Mouse (Mus musculus): ENCODE measurements around the gene Crlf1. TPM values are rescaled to one million over a fixed set of nuclear protein-coding genes. Genes with fewer than 3 reads are reported as not detected.

Gene Crlf1
- polyA plus RNA-seq, 1 experiment from 2014 or later, result 5.8 TPM

- no peaks in the 10 kb centered on the region for H3K9me3 ChIP-seq (ENCODE audit: control insufficient read depth, low read length)
- TF ChIP-seq CTCF (IDR thresholded peaks at IDR 0.05; ENCODE audit: low read depth), result peak; percentile 85
- peak; percentile 86 for TF ChIP-seq EP300 (optimal IDR thresholded peaks at IDR 0.05)
- no peaks in the 10 kb centered on the region for H3K36me3 ChIP-seq (ENCODE audit: control insufficient read depth, insufficient read depth, low read length)
- H3K27ac ChIP-seq (replicated peaks), result peak overlapping the region; percentile 92
- peak overlapping the region; percentile 77 for H3K4me3 ChIP-seq (ENCODE audit: low read depth, low read length)
- peak overlapping the region; percentile 85 for H3K4me2 ChIP-seq (replicated peaks; ENCODE audit: low read depth)
- DNase-seq (ENCODE audit: low spot score) (peak; percentile 95), ATAC-seq (ENCODE audit: low FRiP score, low TSS enrichment) (peak; percentile 90)
- under 1% methylated on average over 50 of the region's 51 CpGs for WGBS
- peak overlapping the region; percentile 81 for H3K9ac ChIP-seq (ENCODE audit: low read length)
- no peaks in the 10 kb centered on the region for H3K27me3 ChIP-seq (ENCODE audit: control insufficient read depth, insufficient read depth, low read length)
- H3K4me1 ChIP-seq (replicated peaks; ENCODE audit: control insufficient read depth, insufficient read depth), result no peaks in the 10 kb centered on the region; the same call in 1 of the 2 replicates
These were observed 29.8 kb downstream of the Crlf1 start for GRCm38 (mm10) chr8:70522592-70523403.

GRCm38 (mm10) chr8:70527111-70527511 lies 34.2 kb downstream of the Crlf1 start:
- WGBS, result under 1% methylated on average over 8 of the region's 8 CpGs
- H3K4me2 ChIP-seq (replicated peaks; ENCODE audit: low read depth), result peak overlapping the region; percentile 76
- ATAC-seq (ENCODE audit: low FRiP score, low TSS enrichment) (0 out of 2 replicates have a peak, but pooled peaks have one; percentile 24), DNase-seq (ENCODE audit: low spot score) (no peak)
- no peaks in the 10 kb centered on the region for H3K9me3 ChIP-seq (ENCODE audit: control insufficient read depth, low read length)
- peaks cover 9% of the 10 kb centered on the region for H3K36me3 ChIP-seq (ENCODE audit: control insufficient read depth, insufficient read depth, low read length)
- peak overlapping the region; percentile 86 for H3K4me3 ChIP-seq (ENCODE audit: low read depth, low read length)
- no peak for TF ChIP-seq CTCF (IDR thresholded peaks at IDR 0.05; ENCODE audit: low read depth)
- TF ChIP-seq EP300 (optimal IDR thresholded peaks at IDR 0.05), result no peak
- H3K27me3 ChIP-seq (ENCODE audit: control insufficient read depth, insufficient read depth, low read length), result no peaks in the 10 kb centered on the region
- peak overlapping the region; percentile 92 for H3K27ac ChIP-seq (replicated peaks)
- H3K4me1 ChIP-seq (replicated peaks; ENCODE audit: control insufficient read depth, insufficient read depth), result peaks cover 5% of the 10 kb centered on the region
- peak overlapping the region; percentile 91 for H3K9ac ChIP-seq (ENCODE audit: low read length)

DNA sequence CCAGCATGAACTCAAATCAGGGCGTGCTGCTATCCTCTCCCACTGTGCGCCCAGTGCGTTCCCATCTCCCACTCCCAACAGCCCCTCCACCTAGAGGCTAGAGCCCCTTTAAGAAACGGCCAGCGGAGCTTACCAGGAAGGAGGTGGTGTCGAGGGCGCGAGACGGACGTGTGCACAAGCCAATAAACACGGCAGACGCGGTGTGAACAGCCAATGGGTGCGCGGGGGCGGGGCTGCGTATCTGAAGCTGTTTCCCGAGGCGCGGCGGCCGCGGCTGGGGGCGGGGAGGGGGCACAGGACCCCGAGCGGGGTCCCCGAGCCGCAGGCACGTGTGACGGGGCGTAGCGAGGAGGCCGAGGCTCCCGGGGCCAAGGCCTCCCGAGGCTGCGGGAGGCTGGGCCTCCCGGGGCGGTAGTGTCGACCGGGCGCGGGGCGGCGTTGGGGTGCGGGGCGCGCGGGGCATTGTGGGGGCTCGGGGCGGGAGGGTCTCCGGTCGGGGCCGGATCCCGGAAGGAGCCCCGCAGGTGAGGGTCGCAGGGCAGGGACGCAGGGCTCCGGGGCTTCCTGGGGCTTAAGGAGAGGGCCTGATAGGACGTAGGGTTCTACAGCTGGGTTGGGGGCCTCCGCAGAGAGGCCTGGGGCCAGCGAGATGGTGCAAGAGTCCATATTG lies 34.7 kb downstream of the Crlf1 start, which contains the start of the genes Fkbp8 and Kxd1:
Gene Fkbp8, plus strand, starts transcription at position 213 of the 670 bp plus-strand sequence.
Gene Kxd1, minus strand, starts transcription at position 445 of the 670 bp plus-strand sequence.
- WGBS, result under 1% methylated on average over 35 of the region's 61 CpGs
- no peak for TF ChIP-seq EP300 (optimal IDR thresholded peaks at IDR 0.05)
- TF ChIP-seq CTCF (IDR thresholded peaks at IDR 0.05; ENCODE audit: low read depth), result peak; percentile 39

GRCm38 (mm10) chr8:70528182-70528797 lies 35.3 kb downstream of the Crlf1 start:
- Histone ChIP-seq H3K27me3 (ENCODE audit: control insufficient read depth, insufficient read depth, low read length) (no peaks in the 10 kb centered on the region), H3K4me3 (ENCODE audit: low read depth, low read length) (peak overlapping the region; percentile 86), H3K4me2 (replicated peaks; ENCODE audit: low read depth) (peak overlapping the region; percentile 76), H3K9ac (ENCODE audit: low read length) (peak overlapping the region; percentile 91), H3K4me1 (replicated peaks; ENCODE audit: control insufficient read depth, insufficient read depth) (peaks cover 5% of the 10 kb centered on the region), H3K36me3 (ENCODE audit: control insufficient read depth, insufficient read depth, low read length) (peaks cover 15% of the 10 kb centered on the region), H3K27ac (replicated peaks) (peak overlapping the region; percentile 92), H3K9me3 (ENCODE audit: control insufficient read depth, low read length) (no peaks in the 10 kb centered on the region)
- DNase-seq (ENCODE audit: low spot score) (no peak), ATAC-seq (ENCODE audit: low FRiP score, low TSS enrichment) (no peak)
- TF ChIP-seq EP300 (optimal IDR thresholded peaks at IDR 0.05) (no peak), CTCF (IDR thresholded peaks at IDR 0.05; ENCODE audit: low read depth) (no peak)
- 23% methylated on average over 13 of the region's 13 CpGs for WGBS

More for the DNA sequence above, 34.7 kb downstream of the Crlf1 start, which contains the start of the genes Fkbp8 and Kxd1:
- Histone ChIP-seq H3K9me3 (ENCODE audit: control insufficient read depth, low read length) (no peaks in the 10 kb centered on the region), H3K4me2 (replicated peaks; ENCODE audit: low read depth) (peak within 1 kb of the TSS; percentile 76), H3K36me3 (ENCODE audit: control insufficient read depth, insufficient read depth, low read length) (peaks cover 12% of the 10 kb centered on the region), H3K27ac (replicated peaks) (peak within 1 kb of the TSS; percentile 92), H3K9ac (ENCODE audit: low read length) (peak within 1 kb of the TSS; percentile 91), H3K4me1 (replicated peaks; ENCODE audit: control insufficient read depth, insufficient read depth) (peaks cover 5% of the 10 kb centered on the region), H3K4me3 (ENCODE audit: low read depth, low read length) (peak within 1 kb of the TSS; percentile 86), H3K27me3 (ENCODE audit: control insufficient read depth, insufficient read depth, low read length) (no peaks in the 10 kb centered on the region)
- DNase-seq (ENCODE audit: low spot score) (peak; percentile 96), ATAC-seq (ENCODE audit: low FRiP score, low TSS enrichment) (peak; percentile 83)

DNA sequence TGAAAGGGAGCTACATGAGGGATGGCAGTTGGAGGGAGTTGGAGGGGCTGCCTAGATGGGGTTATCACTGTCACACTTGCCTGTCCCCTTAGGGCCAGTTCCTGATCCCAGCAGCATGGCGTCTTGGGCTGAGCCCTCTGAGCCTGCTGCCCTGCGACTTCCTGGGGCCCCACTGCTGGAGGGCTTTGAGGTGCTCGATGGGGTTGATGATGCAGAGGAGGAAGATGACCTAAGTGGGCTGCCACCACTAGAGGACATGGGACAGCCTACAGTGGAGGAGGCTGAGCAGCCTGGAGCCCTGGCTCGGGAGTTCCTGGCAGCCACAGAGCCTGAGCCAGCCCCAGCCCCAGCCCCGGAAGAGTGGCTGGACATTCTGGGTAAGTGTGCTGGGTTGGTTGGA lies 36.3 kb downstream of the Crlf1 start:
- Histone ChIP-seq H3K4me2 (replicated peaks; ENCODE audit: low read depth) (no peak overlapping the region), H3K9ac (ENCODE audit: low read length) (no peak overlapping the region)

More for the DNA sequence above, 36.3 kb downstream of the Crlf1 start:
- TF ChIP-seq CTCF (IDR thresholded peaks at IDR 0.05; ENCODE audit: low read depth) (no peak), EP300 (optimal IDR thresholded peaks at IDR 0.05) (no peak)
- 73% methylated on average over 5 of the region's 5 CpGs for WGBS
- Histone ChIP-seq H3K9me3 (ENCODE audit: control insufficient read depth, low read length) (no peaks in the 10 kb centered on the region), H3K27ac (replicated peaks) (0 out of 2 replicates have a peak overlapping the region, but pooled peaks have one; percentile 9), H3K4me3 (ENCODE audit: low read depth, low read length) (no peak overlapping the region), H3K27me3 (ENCODE audit: control insufficient read depth, insufficient read depth, low read length) (no peaks in the 10 kb centered on the region), H3K36me3 (ENCODE audit: control insufficient read depth, insufficient read depth, low read length) (peaks cover 19% of the 10 kb centered on the region), H3K4me1 (replicated peaks; ENCODE audit: control insufficient read depth, insufficient read depth) (peaks cover 5% of the 10 kb centered on the region)
- DNase-seq (ENCODE audit: low spot score), result no peak
- ATAC-seq (ENCODE audit: low FRiP score, low TSS enrichment), result no peak
